8 mouse cellular contexts compared by ENCODE assay signal in genomic region chr9:80166425-80166824, GRCm38 (mm10). TPM values are rescaled to one million over a fixed set of nuclear protein-coding genes. Genes with fewer than 3 reads are reported as not detected.
DNase-seq lines count a peak whose midpoint lies in the region; ATAC-seq and TF ChIP-seq lines count a peak whose summit lies in the region.

No protein-coding gene starts in this region.

- intact Hi-C loops in gastrocnemius, adult 2 months (cut with DNase I) = no loop called here

- WGBS in midbrain, embryonic 14.5 days = 88% methylated on average over 6 of the region's 6 CpGs
- 78% methylated on average over 6 of the region's 6 CpGs for WGBS in midbrain, embryonic 10.5 days
- WGBS in kidney, embryonic 14.5 days = 51% methylated on average over 6 of the region's 6 CpGs
- 45% methylated on average over 6 of the region's 6 CpGs for WGBS in stomach, embryonic 14.5 days

- H3K4me1 ChIP-seq in midbrain, embryonic 14.5 days (ENCODE audit: control insufficient read depth, insufficient read depth, low read length) = peaks cover 4% of the 10 kb centered on the region; the same call in 1 of the 2 replicates
- peaks cover 19% of the 10 kb centered on the region for H3K4me1 ChIP-seq in midbrain, embryonic 10.5 days
- H3K4me1 ChIP-seq in kidney, embryonic 14.5 days (ENCODE audit: control insufficient read depth, insufficient read depth, low read length) = 0 out of 2 replicates have a peak, but pooled peaks cover 5% of the 10 kb centered on the region
- peaks cover 7% of the 10 kb centered on the region; the same call in 1 of the 2 replicates for H3K4me1 ChIP-seq in stomach, embryonic 14.5 days (ENCODE audit: control insufficient read depth, insufficient read depth, low read length)

- DNase-seq in gastrocnemius, adult 2 months = no peak
- DNase-seq in gastrocnemius, postnatal 10 days = no peak
- no peak for DNase-seq in midbrain, embryonic 14.5 days
- DNase-seq in midbrain, embryonic 10.5 days (ENCODE audit: low spot score) = no peak
- DNase-seq in cerebellum, postnatal 4 days (ENCODE audit: low spot score in 2 of 2) = no peak
- DNase-seq in thymus, postnatal 10 days (ENCODE audit: low spot score in 2 of 2) = no peak

- no peaks in the 10 kb centered on the region for H3K9me3 ChIP-seq in midbrain, embryonic 14.5 days (ENCODE audit: control insufficient read depth, low read length)
- no peaks in the 10 kb centered on the region for H3K9me3 ChIP-seq in midbrain, embryonic 10.5 days (replicated peaks)
- no peaks in the 10 kb centered on the region for H3K9me3 ChIP-seq in kidney, embryonic 14.5 days (ENCODE audit: control insufficient read depth, low read length)
- no peaks in the 10 kb centered on the region for H3K9me3 ChIP-seq in stomach, embryonic 14.5 days (ENCODE audit: control insufficient read depth, low read depth, low read length)

- no peaks in the 10 kb centered on the region for H3K36me3 ChIP-seq in midbrain, embryonic 14.5 days (ENCODE audit: control insufficient read depth, insufficient read depth, low read length)
- no peaks in the 10 kb centered on the region for H3K36me3 ChIP-seq in midbrain, embryonic 10.5 days
- no peaks in the 10 kb centered on the region for H3K36me3 ChIP-seq in kidney, embryonic 14.5 days (ENCODE audit: control insufficient read depth, insufficient read depth, low read length)
- H3K36me3 ChIP-seq in stomach, embryonic 14.5 days (ENCODE audit: control insufficient read depth, insufficient read depth, low read length) = no peaks in the 10 kb centered on the region

- H3K4me2 ChIP-seq in midbrain, embryonic 14.5 days (ENCODE audit: low read length) = peak overlapping the region; percentile 77; the same call in 1 of the 2 replicates
- peak overlapping the region; percentile 61 for H3K4me2 ChIP-seq in kidney, embryonic 14.5 days (replicated peaks; ENCODE audit: low read depth, low read length)
- H3K4me2 ChIP-seq in stomach, embryonic 14.5 days (replicated peaks; ENCODE audit: low read depth, low read length) = peak overlapping the region; percentile 75

- H3K9ac ChIP-seq in midbrain, embryonic 14.5 days (replicated peaks; ENCODE audit: low read length) = no peak overlapping the region
- H3K9ac ChIP-seq in kidney, embryonic 14.5 days (ENCODE audit: low read depth, low read length) = no peak overlapping the region; the same call in 1 of the 2 replicates
- peak overlapping the region; percentile 92; the same call in 1 of the 2 replicates for H3K9ac ChIP-seq in stomach, embryonic 14.5 days (replicated peaks; ENCODE audit: low read depth, low read length)

- H3K27me3 ChIP-seq in midbrain, embryonic 14.5 days (ENCODE audit: control insufficient read depth, insufficient read depth, low read length) = peaks cover 4% of the 10 kb centered on the region; the same call in 1 of the 2 replicates
- peaks cover 22% of the 10 kb centered on the region for H3K27me3 ChIP-seq in midbrain, embryonic 10.5 days (ENCODE audit: low read depth, poor library complexity, severe bottlenecking)
- no peaks in the 10 kb centered on the region for H3K27me3 ChIP-seq in kidney, embryonic 14.5 days (ENCODE audit: control insufficient read depth, insufficient read depth, low read length)
- H3K27me3 ChIP-seq in stomach, embryonic 14.5 days (ENCODE audit: control insufficient read depth, insufficient read depth, low read length) = no peaks in the 10 kb centered on the region

- no peak for ATAC-seq in midbrain, embryonic 14.5 days (ENCODE audit: low FRiP score, low TSS enrichment)
- no peak for ATAC-seq in kidney, embryonic 14.5 days (ENCODE audit: low FRiP score, low TSS enrichment)
- ATAC-seq in stomach, embryonic 14.5 days (ENCODE audit: insufficient number of reproducible peaks, insufficient read depth, low FRiP score, low read depth) = no peak

- TF ChIP-seq CTCF in gastrocnemius, adult 2 months (IDR thresholded peaks at IDR 0.05) = no peak

- H3K4me3 ChIP-seq in gastrocnemius, adult 2 months = peak overlapping the region; percentile 85
- no peak overlapping the region for H3K4me3 ChIP-seq in midbrain, embryonic 14.5 days (replicated peaks; ENCODE audit: low read depth, low read length)
- H3K4me3 ChIP-seq in midbrain, embryonic 10.5 days = no peak overlapping the region
- peak overlapping the region; percentile 78 for H3K4me3 ChIP-seq in kidney, embryonic 14.5 days (ENCODE audit: low read length)
- peak overlapping the region; percentile 89 for H3K4me3 ChIP-seq in stomach, embryonic 14.5 days (ENCODE audit: low read depth, low read length)

- H3K27ac ChIP-seq in gastrocnemius, adult 2 months = peak overlapping the region; percentile 97
- H3K27ac ChIP-seq in midbrain, embryonic 14.5 days (replicated peaks; ENCODE audit: low read depth, low read length) = no peak overlapping the region
- H3K27ac ChIP-seq in midbrain, embryonic 10.5 days (replicated peaks) = no peak overlapping the region
- no peak overlapping the region for H3K27ac ChIP-seq in kidney, embryonic 14.5 days (ENCODE audit: low read depth, low read length)
- H3K27ac ChIP-seq in stomach, embryonic 14.5 days (ENCODE audit: low read length) = peak overlapping the region; percentile 86

RNA-seq across cellular contexts. Expression of gene Myo6, which starts 1.6 kb away (rescaled TPM):
- total RNA-seq in gastrocnemius, adult 2 months (2021) = 1 to 10 TPM; 7.3 to 8.3 TPM
- 10 to 100 TPM; 10.9 to 16.2 TPM for total RNA-seq in gastrocnemius, postnatal 10 days (2021)
- 15.4 and 21.7 TPM in 2 replicates for polyA plus RNA-seq in midbrain, embryonic 14.5 days (2014; fragmentation: Nextera tagmentation; extraction: Ambion mirVana)
- 8.4 and 9.9 TPM in 2 replicates for polyA plus RNA-seq in midbrain, embryonic 10.5 days (2016; fragmentation: Nextera tagmentation; extraction: Ambion mirVana)
- polyA plus RNA-seq in kidney, embryonic 14.5 days (2014; fragmentation: Nextera tagmentation; extraction: Ambion mirVana) = 22.1 and 60.8 TPM in 2 replicates
- 50.6 and 54.9 TPM in 2 replicates for polyA plus RNA-seq in stomach, embryonic 14.5 days (2014; fragmentation: Nextera tagmentation; extraction: Ambion mirVana)

Comparison
In these comparisons a context has a peak if more than half of its experiments do, and no peak if none do; other contexts are left out.
1. H3K27ac ChIP-seq: peak in gastrocnemius, adult 2 months (single experiment) and stomach, embryonic 14.5 days (single experiment); none in midbrain, embryonic 14.5 days (single experiment), midbrain, embryonic 10.5 days (single experiment) and kidney, embryonic 14.5 days (single experiment).
2. H3K4me3 ChIP-seq: peak in gastrocnemius, adult 2 months (single experiment), kidney, embryonic 14.5 days (single experiment) and stomach, embryonic 14.5 days (single experiment); none in midbrain, embryonic 14.5 days (single experiment) and midbrain, embryonic 10.5 days (single experiment).
3. Peak in every context shown above with its lines, with median percentiles within 50 percentile points of each other: H3K4me2 ChIP-seq.